Mouse (Mus musculus): ENCODE data around the gene 4933417A18Rik. TPM values are rescaled to one million over a fixed set of nuclear protein-coding genes. Genes with fewer than 3 reads are reported as not detected.
"Not testable (repeated sequence)": the region's sequence is repeated elsewhere in the genome, so short reads cannot be mapped to it uniquely, and the experiment has no call there.

The 4933417A18Rik gene
- total and polyA plus RNA-seq, 2 experiments from 2014 or later = not detected

DNA sequence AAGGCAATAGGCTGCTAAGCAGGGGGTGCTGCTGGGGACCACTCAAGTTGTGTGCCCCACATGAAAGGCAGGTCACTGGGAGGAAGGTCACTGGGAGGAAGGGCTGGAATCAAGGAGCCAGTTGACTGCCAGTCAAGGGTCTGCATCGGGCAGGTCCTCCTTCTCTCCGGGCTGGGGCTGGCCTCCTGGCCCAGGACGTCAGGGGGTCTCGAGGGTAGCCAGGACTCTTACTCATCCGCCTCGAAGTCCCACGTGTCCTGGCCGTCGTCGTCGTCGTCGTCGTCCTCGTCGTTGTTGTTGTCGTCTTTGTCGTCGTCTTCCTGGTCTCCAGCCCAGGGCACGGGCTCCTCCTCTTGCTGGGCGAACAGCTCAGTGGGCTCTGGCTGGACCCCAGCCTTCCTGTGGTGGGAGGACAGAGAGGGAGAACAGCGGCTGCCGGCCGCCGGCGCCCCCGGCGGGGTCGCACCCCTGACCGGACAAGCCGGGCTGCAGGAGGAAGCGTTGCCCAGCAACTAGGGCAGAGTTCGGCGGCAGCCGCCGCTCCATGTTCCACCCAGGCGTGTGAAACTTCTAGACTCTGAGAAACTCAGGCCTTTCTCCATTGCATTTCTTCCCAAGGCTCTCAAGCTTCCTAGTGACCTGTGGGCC, 7.6 kb upstream of the 4933417A18Rik start:
- Histone ChIP-seq H3K27me3 (ENCODE audit: insufficient read depth, low read length) (no peaks in the 10 kb centered on the region), H3K4me1 (ENCODE audit: insufficient read depth) (no peaks in the 10 kb centered on the region), H3K9me3 (ENCODE audit: low read length) (no peaks in the 10 kb centered on the region), H3K9ac (no peak overlapping the region), H3K27ac (ENCODE audit: low read depth, low read length) (no peak overlapping the region), H3K4me3 (ENCODE audit: low read depth, low read length) (no peak overlapping the region), H3K4me2 (ENCODE audit: low read depth) (peak overlapping the region; percentile 42), H3K36me3 (ENCODE audit: insufficient read depth) (no peaks in the 10 kb centered on the region)
- ATAC-seq = peak; percentile 59
- 47% methylated on average over 37 of the region's 37 CpGs for WGBS
- DNase-seq = peak; percentile 6
- TF ChIP-seq CTCF (IDR thresholded peaks at IDR 0.05; ENCODE audit: low read depth) = no peak

DNA sequence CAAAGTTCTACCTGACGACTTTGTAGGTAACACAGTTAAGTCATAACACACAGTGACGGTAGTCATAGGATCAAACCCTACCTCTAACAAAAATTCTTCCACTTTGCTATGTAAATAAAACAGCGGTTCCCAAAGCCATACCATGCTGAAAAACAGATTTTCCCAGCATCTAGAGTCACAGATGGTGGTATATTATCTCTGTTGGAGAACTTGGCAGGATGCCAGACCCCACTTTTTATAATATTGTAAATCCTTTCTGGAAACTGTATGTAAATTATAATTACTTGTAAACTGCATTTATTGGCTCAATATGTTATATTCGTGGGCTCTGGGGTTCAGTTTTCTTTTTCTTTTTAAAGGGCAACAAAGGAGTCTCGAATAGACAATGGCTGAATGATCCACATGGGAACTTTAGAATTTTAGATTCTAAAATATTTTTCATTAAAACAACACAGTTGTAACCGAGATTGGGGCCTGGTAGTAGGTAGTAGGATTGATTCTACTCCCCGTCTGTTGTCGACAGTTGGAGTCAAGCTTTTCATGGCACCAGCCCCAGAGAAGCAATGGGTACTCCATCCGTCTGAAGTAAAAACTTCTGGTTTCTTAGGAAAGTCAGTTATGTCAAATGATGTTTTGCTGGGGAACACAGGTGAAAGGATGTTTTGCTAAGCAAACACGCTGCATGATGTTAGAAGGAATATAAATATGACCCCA, 10.9 kb downstream of the 4933417A18Rik start:
- no peak overlapping the region for H3K4me2 ChIP-seq (ENCODE audit: low read depth)
- H3K27ac ChIP-seq (ENCODE audit: low read depth, low read length) = no peak overlapping the region
- H3K27me3 ChIP-seq (ENCODE audit: insufficient read depth, low read length) = no peaks in the 10 kb centered on the region
- no peaks in the 10 kb centered on the region for H3K36me3 ChIP-seq (ENCODE audit: insufficient read depth)
- no peaks in the 10 kb centered on the region for H3K9me3 ChIP-seq (ENCODE audit: low read length)
- H3K4me3 ChIP-seq (ENCODE audit: low read depth, low read length) = no peak overlapping the region
- H3K4me1 ChIP-seq (ENCODE audit: insufficient read depth) = no peaks in the 10 kb centered on the region
- WGBS = 52% methylated on average over 10 of the region's 10 CpGs
- no peak for TF ChIP-seq CTCF (IDR thresholded peaks at IDR 0.05; ENCODE audit: low read depth)
- DNase-seq (peak; percentile 72), ATAC-seq (peak; percentile 73)
- H3K9ac ChIP-seq = no peak overlapping the region

GRCm38 (mm10) chr13:34942370-34942769, 18.2 kb downstream of the 4933417A18Rik start:
- TF ChIP-seq CTCF (IDR thresholded peaks at IDR 0.05; ENCODE audit: low read depth) = no peak

GRCm38 (mm10) chr13:34951437-34951836, 27.2 kb downstream of the 4933417A18Rik start:
- H3K36me3 ChIP-seq (ENCODE audit: insufficient read depth); H3K4me3 ChIP-seq (ENCODE audit: low read depth, low read length); H3K27ac ChIP-seq (ENCODE audit: low read depth, low read length); H3K4me1 ChIP-seq (ENCODE audit: insufficient read depth); H3K4me2 ChIP-seq (ENCODE audit: low read depth); H3K27me3 ChIP-seq (ENCODE audit: insufficient read depth, low read length); H3K9me3 ChIP-seq (ENCODE audit: low read length); DNase-seq; H3K9ac ChIP-seq; ATAC-seq: not testable (repeated sequence)
- 95% methylated on average over 2 of the region's 2 CpGs for WGBS

More at GRCm38 (mm10) chr13:34942370-34942769, 18.2 kb downstream of the 4933417A18Rik start:
- H3K4me2 ChIP-seq (ENCODE audit: low read depth) = no peak overlapping the region
- H3K27ac ChIP-seq (ENCODE audit: low read depth, low read length) = no peak overlapping the region
- no peak overlapping the region for H3K9ac ChIP-seq
- DNase-seq = no peak
- no peaks in the 10 kb centered on the region for H3K27me3 ChIP-seq (ENCODE audit: insufficient read depth, low read length)
- H3K4me1 ChIP-seq (ENCODE audit: insufficient read depth) = no peaks in the 10 kb centered on the region
- no peak for ATAC-seq
- H3K4me3 ChIP-seq (ENCODE audit: low read depth, low read length) = no peak overlapping the region
- H3K9me3 ChIP-seq (ENCODE audit: low read length) = no peaks in the 10 kb centered on the region
- no peaks in the 10 kb centered on the region for H3K36me3 ChIP-seq (ENCODE audit: insufficient read depth)

DNA sequence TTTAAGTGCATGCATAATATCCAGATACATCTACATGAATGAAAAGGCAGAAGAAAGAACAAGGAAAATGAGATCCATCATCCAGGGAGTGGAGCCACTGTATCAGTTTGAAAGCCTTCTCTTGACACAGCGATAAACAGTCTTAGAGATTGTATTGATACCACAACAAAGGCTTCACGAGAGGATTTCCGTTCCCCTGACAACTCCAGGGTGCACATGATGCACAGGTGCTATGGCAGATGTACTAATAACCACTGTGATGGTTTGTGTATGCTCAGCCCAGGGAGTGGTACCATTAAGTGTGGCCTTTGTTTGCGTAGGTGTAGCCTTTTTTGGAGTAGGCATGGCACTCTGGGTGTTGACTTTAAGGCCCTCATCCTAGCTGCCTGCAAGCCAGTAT, 32.7 kb downstream of the 4933417A18Rik start:
- Histone ChIP-seq H3K9me3 (ENCODE audit: low read length) (no peaks in the 10 kb centered on the region), H3K4me1 (ENCODE audit: insufficient read depth) (no peaks in the 10 kb centered on the region), H3K27ac (ENCODE audit: low read depth, low read length) (no peak overlapping the region), H3K9ac (no peak overlapping the region), H3K4me3 (ENCODE audit: low read depth, low read length) (no peak overlapping the region), H3K4me2 (ENCODE audit: low read depth) (no peak overlapping the region), H3K36me3 (ENCODE audit: insufficient read depth) (no peaks in the 10 kb centered on the region), H3K27me3 (ENCODE audit: insufficient read depth, low read length) (no peaks in the 10 kb centered on the region)
- DNase-seq (no peak), ATAC-seq (no peak)
- WGBS = 84% methylated on average over 4 of the region's 4 CpGs
- TF ChIP-seq CTCF (IDR thresholded peaks at IDR 0.05; ENCODE audit: low read depth) = no peak

DNA sequence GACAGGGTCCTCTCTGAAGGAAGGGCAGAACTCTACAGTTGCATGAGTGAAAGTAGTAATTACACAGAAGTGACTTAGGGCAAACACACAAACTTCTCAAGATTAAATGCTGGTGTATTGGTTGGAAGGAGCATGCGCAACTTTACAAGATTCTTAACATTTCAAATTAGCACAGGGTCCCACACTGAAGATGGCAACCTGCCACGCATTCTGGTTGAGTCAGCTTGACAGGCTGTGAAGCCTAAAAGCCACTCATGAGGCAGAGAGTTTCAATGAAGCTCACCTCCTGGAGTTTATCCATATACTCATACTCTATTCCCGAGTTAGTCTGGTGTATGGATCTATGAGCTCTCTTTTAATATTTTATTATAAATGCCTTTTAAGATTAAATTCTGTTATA, 33.9 kb downstream of the 4933417A18Rik start:
- not testable (repeated sequence) for H3K4me1 ChIP-seq (ENCODE audit: insufficient read depth); H3K36me3 ChIP-seq (ENCODE audit: insufficient read depth); H3K27ac ChIP-seq (ENCODE audit: low read depth, low read length); H3K27me3 ChIP-seq (ENCODE audit: insufficient read depth, low read length); H3K4me3 ChIP-seq (ENCODE audit: low read depth, low read length); H3K9ac ChIP-seq; H3K4me2 ChIP-seq (ENCODE audit: low read depth); H3K9me3 ChIP-seq (ENCODE audit: low read length); ATAC-seq
- DNase-seq = peak; percentile 40
- WGBS = 66% methylated on average over 3 of the region's 3 CpGs

GRCm38 (mm10) chr13:34960996-34961770, 37.0 kb downstream of the 4933417A18Rik start:
- no peak overlapping the region for H3K9ac ChIP-seq
- no peak overlapping the region for H3K4me3 ChIP-seq (ENCODE audit: low read depth, low read length)
- TF ChIP-seq CTCF (IDR thresholded peaks at IDR 0.05; ENCODE audit: low read depth) = no peak
- 0 out of 2 replicates have a peak, but pooled peaks cover 4% of the 10 kb centered on the region for H3K4me1 ChIP-seq (ENCODE audit: insufficient read depth)
- no peak overlapping the region for H3K27ac ChIP-seq (ENCODE audit: low read depth, low read length)
- H3K36me3 ChIP-seq (ENCODE audit: insufficient read depth) = no peaks in the 10 kb centered on the region
- DNase-seq (no peak), ATAC-seq (no peak)
- peaks cover 8% of the 10 kb centered on the region; the same call in 1 of the 2 replicates for H3K27me3 ChIP-seq (ENCODE audit: insufficient read depth, low read length)
- H3K9me3 ChIP-seq (ENCODE audit: low read length) = no peaks in the 10 kb centered on the region
- WGBS = 90% methylated on average over 4 of the region's 4 CpGs
- no peak overlapping the region for H3K4me2 ChIP-seq (ENCODE audit: low read depth)

Measured in forebrain, postnatal 0 days (tissue).